Mouse (Mus musculus) erythroblast, embryonic 14.5 days (primary cell): Measurements from ENCODE around the gene Cort.

ENCODE experiments used
- GATA1 ChIP-seq: IDR thresholded peaks from 2 replicates; pipeline ENCODE4 v1.6.1; 2012; ENCODE audit warnings: low read length, inconsistent platforms, mixed read lengths
- TAL1 ChIP-seq: IDR thresholded peaks from 3 replicates; pipeline ENCODE4 v1.6.1; 2012; ENCODE audit warnings: low read length, inconsistent platforms, mixed read lengths

DNA sequence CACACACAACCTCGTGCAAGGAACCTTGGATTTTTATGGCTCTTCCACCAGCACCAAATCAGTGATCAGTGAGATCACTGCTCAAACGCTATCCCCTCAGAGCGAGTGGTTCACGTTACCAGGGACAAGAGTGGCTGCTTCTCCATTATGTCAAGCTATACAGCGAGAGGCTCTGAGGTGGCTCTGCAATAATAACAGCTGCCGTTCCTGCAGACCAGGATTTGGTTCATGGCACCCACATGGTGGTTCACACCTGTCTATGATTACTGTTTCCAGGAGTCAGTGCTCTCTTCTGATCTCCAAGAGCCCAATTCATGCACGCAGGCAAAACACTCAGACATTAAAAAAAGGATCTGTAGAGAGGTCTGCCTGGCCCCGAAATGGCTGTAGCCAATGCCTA, 12.0 kb upstream of the Cort start:
- no peak for TF ChIP-seq TAL1
- no peak for TF ChIP-seq GATA1
